Mouse (Mus musculus) hematopoietic stem cell, adult 5-6 weeks (primary cell): ENCODE data around the gene Pde4a. TPM values are rescaled to one million over a fixed set of nuclear protein-coding genes. Genes with fewer than 3 reads are reported as not detected.
A peak's percentile ranks its signal among the peaks of the same experiment; 100 is the strongest.

Experiments used
- ATAC-seq, 2 experiments: fragments of 125-278 bp in 1 of 2; replicated peaks in 1 of 2; 2 replicates each; pipeline ENCODE4 v1.8.0; 2016 to 2017; ENCODE audit warnings: inconsistent platforms in 2 of 2, mild to moderate bottlenecking in 2 of 2, moderate number of reproducible peaks in 2 of 2, low read depth in 1 of 2, moderate TSS enrichment in 1 of 2; ENCODE audit not compliant: low FRiP score in 2 of 2, poor library complexity in 2 of 2, severe bottlenecking in 2 of 2, insufficient read depth in 1 of 2, low TSS enrichment in 1 of 2
- total RNA-seq: library from RNA; stranded (forward); fragments of 172-1452, 232-1000 nt; gene quantifications from 2 replicates; pipeline ENCODE4 v1.2.3, GENCODE M21; 2017

The Pde4a gene
- total RNA-seq, 1 experiment from 2014 or later, result 2.7 TPM

DNA sequence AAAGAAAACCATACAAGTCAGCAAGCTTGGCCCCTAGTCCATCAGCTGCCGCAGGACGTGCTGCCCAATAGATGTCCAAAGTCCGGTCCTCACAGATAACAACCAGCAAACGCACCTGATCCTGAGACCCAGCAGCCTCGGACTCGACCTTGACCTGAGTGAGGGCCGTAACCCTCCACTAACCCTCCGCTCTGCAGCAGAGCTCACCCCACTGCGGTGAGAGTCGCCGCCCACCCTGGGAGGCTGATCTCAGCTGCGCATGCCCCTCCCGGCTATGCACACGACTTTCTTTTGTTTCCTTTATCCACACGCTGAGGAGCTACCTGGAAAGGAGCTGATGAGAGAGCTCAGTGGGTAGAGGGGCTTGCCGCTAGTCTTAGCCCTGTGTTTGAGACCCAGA lies 61.8 kb downstream of the Pde4a start:
- peak; percentile 58 to 71 for ATAC-seq

DNA sequence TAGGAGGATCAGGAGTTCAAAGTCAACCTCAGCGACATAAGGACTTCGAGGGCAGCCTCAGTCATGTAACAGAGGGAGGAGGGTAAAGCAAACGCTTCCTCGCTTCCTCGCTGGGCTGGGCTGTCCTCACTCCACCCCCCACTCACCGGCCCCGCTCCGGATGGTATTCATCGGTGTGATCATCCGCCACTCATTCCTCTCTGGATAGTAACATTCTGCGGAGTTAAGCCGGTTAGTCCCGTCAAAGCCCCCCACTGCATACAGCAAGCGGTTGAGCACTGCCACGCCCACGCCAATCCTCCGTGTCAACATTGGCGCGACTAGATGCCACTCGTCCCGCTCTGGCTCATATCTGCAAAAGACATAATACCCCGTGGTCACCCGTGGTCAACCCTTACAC lies 66.0 kb downstream of the Pde4a start:
- ATAC-seq, result no peak

DNA sequence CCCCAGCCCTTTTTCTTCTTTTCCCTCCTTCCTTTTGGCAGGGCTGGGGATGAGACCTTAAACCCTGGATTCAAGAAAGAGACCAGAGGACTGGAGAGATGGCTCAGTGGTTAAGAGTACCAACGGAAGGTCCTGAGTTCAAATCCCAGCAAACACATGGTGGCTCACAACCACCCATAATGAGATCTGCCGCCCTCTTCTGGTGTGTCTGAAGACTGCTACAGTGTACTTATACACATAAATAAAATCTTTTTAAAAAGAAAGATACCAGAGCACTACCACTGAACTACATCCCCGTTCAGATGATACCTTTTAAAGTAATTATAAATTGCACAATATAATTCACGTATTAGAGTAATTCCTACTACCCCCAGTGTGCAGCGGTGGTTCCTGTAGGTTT lies 67.4 kb downstream of the Pde4a start:
- ATAC-seq, result no peak

DNA sequence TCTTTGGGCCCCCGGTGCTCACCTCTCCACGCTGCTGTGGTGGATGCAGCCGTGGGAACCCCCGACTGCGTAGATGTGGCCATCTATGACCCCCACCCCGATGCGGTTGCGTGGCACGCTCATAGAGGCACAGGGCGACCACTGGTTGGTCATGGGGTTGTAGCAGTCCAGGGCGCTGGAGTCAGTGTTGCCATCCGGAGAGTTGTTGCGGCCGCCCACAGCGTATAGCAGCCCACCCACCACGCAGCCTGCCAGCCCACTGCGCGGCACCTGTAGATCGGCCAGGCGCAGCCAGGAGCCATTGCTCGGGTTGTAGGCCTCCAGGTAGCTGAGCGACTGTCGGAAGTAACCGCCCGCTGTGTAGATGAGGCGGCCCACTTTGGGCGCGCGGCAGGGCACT lies 67.9 kb downstream of the Pde4a start:
- no peak for ATAC-seq

DNA sequence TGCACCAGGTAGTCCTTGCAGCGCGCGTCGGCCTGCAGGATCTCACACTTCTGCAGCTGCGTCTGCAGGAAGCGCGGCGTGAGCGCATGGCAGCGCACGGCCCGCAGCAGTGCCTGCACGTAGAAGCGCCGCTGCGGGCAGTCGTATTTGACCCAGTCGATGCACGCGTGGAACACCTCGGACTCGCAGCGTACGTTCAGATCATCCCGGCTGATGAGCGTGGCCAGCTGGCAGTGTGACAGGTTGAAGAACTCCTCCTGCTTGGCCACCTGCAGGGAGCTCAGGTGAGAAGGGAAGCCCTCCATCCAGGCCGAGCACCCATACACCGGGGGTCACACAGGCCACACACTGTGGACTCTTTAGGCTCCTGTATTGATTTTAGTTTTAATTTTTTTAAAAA lies 68.3 kb downstream of the Pde4a start:
- no peak for ATAC-seq

DNA sequence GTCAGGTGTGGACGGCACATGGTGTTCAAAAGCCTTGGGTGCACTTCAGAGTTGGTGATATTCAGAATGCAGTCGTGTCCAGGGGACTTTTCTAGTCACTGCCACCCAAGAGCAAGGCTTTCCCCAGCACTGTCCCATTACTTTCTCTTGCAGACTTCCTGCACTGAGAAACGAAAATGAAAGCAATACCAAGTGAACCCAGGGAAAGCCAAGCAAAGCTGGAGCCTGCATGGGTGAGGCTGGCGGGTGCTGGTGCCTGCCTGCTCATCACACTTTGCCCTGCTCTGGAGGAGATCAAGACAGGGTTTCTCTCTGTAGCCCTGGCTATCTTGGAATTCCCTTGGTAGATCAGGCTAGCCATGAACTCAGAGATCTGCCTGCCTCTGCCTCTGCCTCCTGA lies 69.8 kb downstream of the Pde4a start:
- no peak; a peak in 1 of 4 replicates for ATAC-seq

DNA sequence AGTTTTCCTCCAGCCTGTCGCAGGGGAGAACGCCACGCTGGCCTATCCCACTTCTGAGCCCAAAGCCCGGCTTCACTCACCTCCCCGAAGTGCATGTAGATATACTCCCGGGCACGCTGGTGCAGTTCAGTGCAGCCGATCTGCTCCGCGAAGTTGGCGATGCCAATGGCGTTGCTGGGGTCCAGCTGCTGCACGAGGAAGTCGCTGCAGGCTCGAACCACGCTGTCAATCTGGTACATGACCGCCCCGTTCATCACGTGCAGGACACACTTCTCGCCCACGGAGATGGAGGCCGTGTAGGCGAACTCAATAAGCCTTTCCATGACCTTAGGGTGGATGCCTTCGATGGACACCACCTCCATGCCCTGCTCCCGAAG lies 71.5 kb downstream of the Pde4a start:
- ATAC-seq, result no peak

DNA sequence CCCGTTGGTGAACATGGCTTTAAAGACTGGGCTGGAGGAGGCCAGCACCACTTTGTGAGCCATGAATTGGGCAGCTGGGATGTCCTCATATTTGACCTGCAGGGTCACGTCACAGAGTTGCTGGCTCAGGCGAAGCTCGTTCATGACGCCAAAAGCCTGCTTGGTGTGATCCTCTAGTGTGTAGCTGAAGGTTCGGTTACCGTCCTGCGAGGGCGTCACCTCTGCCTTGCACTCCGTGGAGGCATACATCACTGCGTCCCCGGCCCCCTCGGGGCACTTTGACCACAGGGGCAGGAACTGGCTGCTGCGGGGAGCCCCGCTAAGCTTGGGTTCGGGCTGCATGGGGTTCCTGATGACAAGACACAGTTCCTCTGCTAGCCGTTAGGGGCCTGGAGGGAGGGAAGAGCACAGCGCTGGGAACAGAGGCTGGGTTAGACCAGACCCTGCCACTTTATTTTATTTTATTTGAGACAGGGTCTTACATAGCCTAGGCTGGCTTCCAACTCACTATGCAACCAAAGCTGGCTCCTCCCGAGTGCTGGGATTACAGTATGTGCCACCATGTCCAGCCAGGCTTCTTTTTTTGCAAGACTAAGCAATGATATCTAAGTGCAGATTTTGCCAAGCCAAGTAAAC lies 72.0 kb downstream of the Pde4a start:
- peak; percentile 50 to 57 for ATAC-seq

DNA sequence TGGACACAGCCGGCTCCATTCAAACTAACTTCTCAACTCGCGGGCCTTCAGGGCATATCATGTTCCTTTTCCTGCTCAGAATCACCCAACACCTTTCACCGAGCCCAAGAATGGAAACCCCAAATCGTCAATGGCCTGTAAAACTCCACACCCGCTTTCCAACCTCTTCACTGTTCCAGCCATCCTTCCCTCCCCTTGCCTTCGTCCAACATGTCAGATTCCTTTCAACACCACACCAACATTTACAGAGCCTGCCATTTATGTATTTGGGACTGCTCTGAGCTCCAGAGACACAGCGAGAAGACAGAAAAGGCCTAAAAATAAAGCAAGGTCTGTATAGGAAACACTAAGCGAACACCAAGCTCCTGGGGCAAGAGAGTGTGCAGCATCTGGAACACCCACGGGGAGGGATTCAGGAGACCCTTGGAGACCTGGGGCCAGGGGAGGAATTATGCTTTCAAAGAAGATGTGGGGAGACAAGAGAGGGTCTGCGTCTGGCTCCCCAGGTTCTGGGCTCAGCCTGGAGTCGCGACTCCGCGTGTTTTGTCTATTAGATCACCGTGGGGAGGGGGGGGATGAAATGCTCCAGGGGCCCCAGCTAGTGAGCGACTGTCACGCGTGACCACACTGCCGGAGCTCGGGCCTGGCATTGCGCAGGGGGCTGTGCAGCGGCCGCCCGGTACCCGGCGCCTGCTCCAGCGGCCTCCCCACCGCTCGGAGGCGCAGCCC lies 72.7 kb downstream of the Pde4a start:
- ATAC-seq, result no peak

DNA sequence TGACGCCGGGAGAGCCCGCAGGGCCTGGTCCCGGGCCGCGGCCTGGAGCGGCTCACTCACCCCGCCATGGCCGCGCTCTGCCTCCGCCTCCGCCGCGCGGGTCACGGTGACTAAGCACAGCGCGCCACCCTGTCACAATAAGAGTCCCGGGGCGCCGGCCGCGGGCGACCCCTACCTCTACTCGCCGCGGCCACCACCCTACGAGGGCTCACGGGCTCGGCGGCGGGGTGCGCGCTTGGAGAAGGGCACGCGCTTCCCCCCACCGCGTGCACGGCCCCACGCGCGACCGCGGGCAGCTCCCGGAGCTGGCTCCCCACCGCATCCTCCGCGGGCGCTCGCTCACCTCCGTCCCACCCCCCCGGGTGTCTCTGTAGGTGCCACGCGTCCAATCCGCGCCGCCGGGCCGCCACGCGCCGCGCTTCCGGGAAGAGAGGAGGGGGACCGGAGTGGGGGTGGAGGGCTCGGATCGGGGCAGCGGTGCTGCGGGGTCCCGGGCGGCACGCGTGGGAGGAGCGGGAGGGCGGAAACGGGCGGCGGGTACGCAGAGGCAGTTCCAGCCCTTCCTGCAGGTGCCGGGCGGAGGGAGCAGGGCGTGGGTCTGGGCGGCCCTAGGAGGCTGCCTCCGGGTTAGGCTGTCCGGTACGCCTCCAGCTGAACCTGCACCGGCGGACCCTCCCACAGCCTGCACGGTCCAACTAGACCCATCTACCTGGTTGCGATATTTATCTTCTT lies 73.4 kb downstream of the Pde4a start, which contains the start of gene Keap1:
Gene Keap1 (minus strand): TSS at position 629 of the 732 bp plus-strand sequence.
- peak; percentile 52 to 54; a peak in 3 of 4 replicates for ATAC-seq

DNA sequence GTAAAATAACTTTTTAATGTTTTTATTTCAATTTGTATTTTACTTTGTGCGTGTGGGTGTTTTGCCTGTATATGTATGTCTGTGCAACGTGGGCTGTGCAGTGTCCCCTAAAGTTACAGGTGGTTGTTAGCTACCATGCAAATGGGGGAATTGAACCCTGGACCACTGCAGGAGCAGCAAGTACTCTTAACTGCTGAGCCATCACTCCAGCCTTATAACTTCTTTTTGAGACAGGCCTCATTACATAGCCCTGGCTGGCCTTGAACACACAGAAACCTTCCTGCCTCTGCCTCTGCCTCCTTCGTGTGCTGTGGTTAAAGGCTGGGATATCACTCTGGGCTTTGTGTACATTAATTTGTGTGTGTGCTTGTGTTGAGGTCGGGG lies 73.9 kb downstream of the Pde4a start:
- no peak for ATAC-seq

DNA sequence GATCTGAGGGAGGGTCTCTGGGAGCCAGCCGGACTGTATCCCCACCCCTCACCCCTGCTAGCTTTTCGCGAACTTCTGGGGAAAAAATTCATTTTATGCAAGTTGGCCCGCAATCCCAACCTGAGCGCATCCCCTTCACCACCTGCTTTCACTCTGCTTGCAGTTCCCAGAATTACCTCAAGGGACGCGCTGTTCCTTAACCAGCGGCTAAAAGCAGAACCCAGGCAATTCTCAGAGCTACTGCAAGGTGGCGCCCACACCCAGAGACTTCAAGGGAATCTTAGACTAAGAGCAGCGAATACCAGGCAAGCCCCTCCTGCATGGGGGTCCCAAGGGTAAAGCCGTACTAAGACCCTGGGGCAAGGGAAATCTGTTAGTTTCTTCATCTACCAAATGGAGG lies 75.8 kb downstream of the Pde4a start:
- peak; percentile 62 to 65 for ATAC-seq

DNA sequence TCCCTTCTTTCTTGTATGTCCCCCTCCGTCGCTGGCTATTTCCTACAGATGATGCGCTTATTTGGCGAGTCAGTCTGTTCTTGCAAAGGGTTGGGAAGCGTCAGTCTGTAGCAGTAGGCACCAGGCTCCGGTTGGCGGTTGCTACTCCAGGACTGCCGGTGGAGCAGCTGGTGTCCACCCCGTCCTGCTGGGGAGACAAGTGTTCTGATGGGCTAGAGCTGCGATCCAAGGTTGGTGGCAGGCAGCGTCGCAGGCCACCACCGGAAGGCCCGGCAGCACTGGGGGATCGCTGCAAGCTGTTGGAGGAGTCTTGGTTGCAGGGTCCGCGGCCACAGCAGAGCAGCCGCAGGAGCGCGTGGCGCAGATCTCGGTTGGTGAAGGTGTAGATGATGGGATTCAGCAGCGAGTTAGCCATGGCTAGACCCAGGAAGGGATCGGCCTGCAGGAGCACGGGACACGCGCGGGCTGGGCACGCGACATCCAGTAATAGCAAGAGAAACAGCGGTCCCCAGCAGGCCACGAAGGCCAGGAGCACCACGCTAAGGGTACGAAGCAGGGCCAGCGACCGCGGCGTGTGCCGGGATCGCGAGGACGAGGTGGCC lies 78.4 kb downstream of the Pde4a start:
- ATAC-seq, result no peak

DNA sequence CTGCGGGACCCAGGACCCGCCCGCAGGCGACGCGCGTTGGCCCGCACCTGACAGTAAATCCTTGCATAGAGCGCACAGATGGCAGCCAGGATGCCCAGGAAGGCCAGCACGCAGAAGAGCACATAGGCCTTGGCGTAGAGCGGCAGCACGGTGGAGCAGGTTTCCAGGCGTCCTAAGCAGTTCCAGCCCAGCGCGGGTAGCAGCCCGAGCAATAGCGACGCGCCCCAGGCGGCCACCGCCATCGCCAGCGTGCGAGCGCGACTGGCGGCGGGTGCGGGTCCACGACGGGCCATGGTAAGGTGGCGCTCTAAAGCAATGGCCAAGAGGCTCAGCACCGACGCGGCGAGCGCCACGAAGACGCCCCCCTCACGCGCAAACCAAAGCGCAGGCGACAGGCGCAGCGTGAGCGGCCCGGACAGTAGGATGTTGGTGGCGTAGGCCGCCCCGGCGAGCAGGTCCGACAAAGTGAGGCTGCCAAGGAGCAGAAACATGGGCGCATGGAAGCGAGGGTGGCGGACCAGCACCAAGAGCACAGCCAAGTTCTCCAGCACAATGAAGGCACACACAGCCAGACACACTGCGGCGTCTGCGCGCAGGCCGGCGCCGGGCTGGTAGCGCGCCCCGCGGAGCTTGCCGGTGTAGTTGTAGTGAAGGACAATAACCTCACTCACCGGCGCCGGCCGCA lies 79.1 kb downstream of the Pde4a start:
- ATAC-seq, result peak in 1 of 2 experiments; percentile 14; a peak in 1 of 4 replicates

DNA sequence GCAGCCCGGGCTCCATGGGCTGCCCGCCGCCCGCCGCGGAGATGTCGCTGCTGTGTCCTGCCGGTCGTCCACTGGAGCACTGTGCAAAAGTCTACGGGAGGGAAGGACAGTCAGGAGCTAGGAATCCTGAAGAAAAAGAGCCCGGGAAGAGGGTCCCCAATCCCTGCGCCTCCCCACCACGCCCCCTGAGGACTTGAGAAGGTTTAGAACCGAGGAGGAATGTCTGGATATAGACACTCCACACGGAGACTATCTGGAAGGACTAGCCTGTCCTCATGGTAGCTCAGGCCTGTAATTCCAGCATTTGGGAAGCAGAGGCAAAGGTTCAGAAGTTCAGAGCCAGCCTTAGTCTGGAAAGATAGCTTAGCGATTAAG lies 79.6 kb downstream of the Pde4a start:
- ATAC-seq, result no peak

DNA sequence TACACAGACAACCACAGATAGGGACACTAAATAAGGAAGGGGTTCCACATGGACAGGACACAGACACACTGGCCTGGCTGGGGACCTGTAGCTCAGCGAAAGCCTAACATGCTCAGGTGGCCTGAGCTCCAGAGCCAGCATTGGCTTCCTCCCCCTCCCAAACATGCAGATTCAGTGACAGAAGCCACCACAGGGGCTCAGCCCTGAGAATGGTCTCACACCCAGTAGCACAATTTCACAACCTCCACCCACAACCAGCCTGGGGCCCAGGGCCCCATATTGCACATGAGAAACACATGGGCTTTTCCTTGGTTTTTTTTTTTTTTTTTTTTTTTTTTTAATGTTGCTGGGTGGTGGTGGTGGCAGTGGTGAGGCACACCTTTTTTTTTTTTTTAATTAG lies 80.8 kb downstream of the Pde4a start:
- no peak for ATAC-seq

DNA sequence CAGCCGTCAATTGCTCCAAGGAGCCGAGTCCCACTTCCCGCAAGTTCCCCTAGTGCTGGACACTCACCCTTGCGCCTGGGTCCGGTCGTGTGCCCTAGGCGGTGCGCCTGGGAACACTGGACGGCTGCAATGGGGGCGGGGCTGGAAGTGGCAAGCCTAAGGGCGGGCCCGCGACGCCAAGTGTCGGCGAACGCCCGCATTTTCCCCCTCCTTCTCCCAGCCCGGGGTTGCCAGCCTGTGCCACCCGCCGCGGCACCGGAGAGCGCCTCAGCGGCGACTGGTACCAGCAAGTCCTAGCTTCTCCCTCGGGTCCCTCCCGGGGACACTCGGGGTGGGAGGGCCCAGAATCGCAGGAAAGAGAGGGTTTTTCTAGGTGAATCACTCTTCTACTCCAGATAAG lies 82.8 kb downstream of the Pde4a start, which contains the start of gene S1pr5:
Gene S1pr5 (minus strand): TSS at position 118 of the 400 bp plus-strand sequence.
- peak in 1 of 2 experiments; percentile 36; a peak in 2 of 4 replicates for ATAC-seq
